Mouse (Mus musculus): ENCODE results near the gene Dlst.

Dlst gene

GRCm38 (mm10) chr12:85110698-85111592, at the start of gene Dlst, which contains the start of gene Prox2:
TSS of gene Dlst (plus strand) at chr12:85110833.
TSS of gene Prox2 (minus strand) at chr12:85110759.
- peak; percentile 88 for DNase-seq

DNA sequence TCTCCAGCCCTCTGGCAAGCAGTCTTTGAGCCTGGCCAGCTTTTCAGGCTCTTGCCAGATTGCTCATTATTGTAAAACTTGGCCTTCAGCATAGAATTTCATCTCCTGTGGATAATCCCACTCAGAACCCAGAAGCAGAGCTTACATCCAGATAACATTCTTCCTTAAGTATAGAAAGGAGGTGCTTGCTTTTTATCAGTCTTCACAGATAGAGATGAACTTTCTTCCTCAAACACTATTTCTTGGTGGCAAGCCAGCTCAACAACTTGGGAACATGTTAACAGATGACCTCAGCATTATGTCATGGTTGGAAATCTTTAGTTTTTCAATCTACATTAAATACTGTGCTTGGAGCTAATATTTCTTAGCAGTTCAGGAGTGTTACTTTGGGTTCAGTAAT, 39.6 kb upstream of the Dlst start:
- no peak for DNase-seq

DNA sequence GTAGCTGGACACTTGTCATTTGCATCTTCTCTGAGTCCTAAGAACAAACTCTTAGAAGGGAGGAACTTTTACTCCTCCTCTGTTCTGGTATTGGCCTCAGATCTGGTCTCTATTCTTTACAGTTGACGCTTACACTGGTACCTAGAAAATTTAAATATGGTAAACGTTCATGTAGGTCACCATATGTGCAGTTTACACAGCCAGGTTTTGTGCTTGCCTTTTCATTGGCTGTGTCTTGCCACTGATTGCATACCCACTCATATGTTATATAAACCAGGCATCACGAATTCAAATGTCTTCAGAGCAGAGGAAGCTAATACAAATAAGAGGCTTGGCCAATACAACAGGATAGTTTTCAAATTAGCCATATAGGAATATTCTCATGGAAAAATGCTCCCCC, 33.5 kb upstream of the Dlst start:
- DNase-seq = peak; percentile 33

- no peak for DNase-seq
Measured at GRCm38 (mm10) chr12:85084257-85084656, 26.4 kb upstream of the Dlst start.

DNA sequence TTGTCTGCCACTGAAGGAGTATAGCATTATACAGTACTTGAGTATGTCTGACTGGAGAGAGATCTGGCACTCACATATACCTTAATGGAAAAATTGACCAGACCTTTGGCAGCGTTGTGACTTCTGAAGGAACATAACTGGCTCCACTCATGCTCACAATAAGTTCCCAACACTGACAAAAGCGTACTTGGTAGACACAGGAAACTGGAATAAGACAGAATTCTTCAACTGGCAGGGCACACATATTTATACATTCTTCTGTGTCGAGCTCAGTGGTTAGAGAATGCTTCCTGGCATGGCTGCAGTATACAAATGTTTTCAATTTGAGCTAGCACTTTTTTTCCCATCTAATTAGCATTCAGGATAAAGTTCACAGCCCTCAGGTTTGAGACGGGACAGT, 25.7 kb upstream of the Dlst start:
- DNase-seq = no peak

- no peak for DNase-seq
Measured at GRCm38 (mm10) chr12:85087845-85088244, 22.8 kb upstream of the Dlst start.

DNA sequence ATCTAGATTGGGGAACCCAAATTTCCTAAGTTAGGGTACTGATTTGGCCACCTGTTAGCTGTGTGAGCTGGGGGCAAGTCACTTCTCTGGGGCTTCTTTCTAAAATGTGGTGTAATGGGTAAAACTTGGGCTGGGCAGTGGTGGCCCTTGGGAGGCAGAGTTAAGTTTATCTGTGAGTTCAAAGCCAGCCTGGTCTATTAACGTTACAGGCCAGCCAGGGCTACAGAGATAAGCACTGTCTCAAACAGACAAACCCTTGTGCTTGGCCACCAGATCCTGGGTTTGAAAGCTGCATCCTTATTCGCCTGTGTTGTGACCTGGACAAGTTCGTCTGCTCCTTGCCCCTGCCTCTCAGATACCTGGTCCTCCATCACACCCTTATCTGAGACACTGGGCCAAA, 19.4 kb upstream of the Dlst start:
- DNase-seq = no peak

GRCm38 (mm10) chr12:85092214-85092613, 18.4 kb upstream of the Dlst start:
- peak; percentile 64 for DNase-seq

GRCm38 (mm10) chr12:85094010-85094409, 16.6 kb upstream of the Dlst start:
- no peak for DNase-seq

- no peak for DNase-seq
Measured at GRCm38 (mm10) chr12:85094706-85095105, 15.9 kb upstream of the Dlst start.

DNA sequence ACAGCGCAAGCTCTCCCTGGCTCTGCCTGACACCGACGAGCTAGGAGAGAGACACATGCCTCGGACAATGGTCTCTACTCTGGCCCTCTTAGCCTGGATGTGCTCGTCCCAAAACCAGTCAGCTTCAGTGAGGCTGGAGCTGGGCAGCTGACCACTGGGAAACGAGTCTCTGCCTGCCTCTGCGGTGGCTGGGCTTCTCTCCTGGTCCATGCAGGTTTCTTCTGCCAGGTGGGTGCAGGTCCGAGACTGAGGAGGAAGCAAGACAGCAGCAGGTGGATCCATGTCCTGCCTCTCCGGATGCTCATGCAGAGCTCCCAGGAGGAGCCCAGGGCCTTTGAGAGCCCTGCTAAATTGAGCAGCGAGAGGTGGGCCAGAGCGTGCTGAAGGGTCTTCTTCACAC, 15.5 kb upstream of the Dlst start:
- DNase-seq = no peak

GRCm38 (mm10) chr12:85095859-85096258, 14.8 kb upstream of the Dlst start:
- no peak for DNase-seq

GRCm38 (mm10) chr12:85101001-85101400, 9.6 kb upstream of the Dlst start:
- DNase-seq = no peak

DNA sequence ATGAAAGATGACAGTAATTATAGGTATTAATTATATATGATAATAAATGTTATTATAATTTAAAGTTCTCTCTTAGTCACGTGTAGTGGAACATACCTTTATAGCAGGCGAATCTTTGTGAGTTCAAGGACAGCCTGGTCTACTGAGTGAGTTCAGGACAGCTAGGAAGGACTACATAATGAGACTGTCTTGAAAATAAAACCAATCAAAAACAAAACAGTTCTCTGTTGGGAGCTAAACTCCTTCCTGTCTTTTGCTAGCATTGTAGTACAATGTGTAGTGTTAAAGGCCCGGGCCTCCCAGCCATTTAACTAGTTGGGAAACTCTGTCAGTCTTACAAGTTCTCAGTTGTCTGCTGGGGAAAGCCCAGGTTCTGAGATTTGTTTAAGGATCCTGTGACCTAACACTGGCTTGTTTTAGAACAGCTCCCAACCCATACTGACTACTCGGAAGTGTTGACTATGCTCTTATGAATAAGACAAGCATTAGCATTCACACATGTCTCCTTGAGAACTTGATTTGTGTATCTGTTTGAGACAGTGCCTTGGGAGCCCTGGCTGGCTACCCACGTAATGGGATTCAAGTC, 9.0 kb upstream of the Dlst start:
- DNase-seq = no peak

DNA sequence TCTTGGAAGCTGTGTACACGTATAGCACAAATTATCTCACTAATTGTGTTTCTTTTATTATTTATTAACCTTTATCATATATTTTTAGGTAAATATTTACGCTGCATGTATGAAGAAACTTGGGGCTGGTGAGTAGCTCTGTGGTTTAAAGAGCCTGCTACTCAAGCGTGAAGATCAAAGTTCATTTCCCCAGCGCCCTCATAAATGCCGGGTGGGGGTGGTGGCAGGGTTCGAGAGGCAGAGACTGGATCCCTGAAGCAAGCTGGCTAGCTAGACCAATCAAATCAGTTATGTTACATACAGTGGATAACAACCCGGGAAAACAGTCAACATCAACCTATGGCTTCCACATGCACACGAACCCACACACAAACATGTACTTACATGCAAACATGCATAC, 7.5 kb upstream of the Dlst start:
- no peak for DNase-seq

- DNase-seq = no peak
Measured at GRCm38 (mm10) chr12:85104789-85105188, 5.8 kb upstream of the Dlst start.

DNA sequence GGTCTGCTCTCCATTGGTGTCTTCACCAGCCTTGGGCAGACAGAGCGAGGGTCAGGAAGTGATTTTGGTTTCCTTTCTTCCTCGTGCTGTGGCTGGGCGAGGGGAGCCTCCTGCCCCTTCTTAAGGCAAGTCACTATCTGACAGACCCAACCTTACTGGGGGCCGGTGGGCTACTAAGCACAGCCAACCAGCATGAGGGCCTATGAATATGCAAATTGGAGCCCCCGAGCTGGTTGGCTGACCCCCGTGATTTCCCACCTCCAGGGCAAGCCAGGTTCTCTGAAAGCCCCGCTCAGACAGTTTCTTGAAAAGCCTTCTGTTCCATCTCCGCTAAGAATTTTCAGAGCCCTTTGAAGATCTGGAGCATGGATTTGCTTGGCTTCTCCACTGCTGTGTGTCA, 4.3 kb upstream of the Dlst start:
- no peak for DNase-seq

- no peak for DNase-seq
Measured at GRCm38 (mm10) chr12:85108643-85109042, 2.0 kb upstream of the Dlst start.

GRCm38 (mm10) chr12:85109426-85109825, 1.2 kb upstream of the Dlst start:
- no peak for DNase-seq

DNA sequence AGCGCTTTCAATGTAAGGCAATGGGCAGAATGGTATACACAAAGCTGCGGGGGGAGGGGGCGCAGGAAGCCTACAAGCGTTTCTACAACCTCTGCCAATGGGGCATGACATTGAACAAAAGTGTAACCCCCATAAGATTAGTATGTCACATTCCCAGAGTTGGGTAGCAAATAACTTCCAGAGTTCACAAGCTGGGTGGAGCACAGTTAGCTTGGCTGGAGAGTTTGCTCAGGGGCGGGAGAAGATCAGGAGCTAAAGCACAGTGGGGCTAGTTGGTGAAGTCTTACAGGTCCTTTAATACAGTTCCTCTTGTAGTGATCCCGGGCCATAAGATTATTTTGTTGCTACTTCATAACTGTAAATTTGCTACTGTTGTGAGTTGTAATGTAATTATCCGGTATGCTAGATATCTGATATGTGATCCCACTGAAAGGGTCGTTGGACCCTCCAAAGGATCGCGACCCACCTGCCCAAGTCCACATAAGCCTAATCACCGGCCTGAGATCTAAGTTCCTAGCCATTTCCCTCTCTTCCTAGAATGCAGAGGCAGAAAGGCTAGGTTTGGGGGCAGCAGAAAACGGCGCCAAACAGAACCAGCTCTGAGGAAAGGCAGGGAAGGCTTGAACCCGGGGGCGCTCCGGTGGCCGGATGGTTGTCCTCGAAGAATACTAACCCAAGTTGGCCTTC, 479 bp upstream of the Dlst start:
- DNase-seq = peak; percentile 34

- no peak for DNase-seq
Measured at GRCm38 (mm10) chr12:85112550-85113251, 2.1 kb downstream of the Dlst start.

DNA sequence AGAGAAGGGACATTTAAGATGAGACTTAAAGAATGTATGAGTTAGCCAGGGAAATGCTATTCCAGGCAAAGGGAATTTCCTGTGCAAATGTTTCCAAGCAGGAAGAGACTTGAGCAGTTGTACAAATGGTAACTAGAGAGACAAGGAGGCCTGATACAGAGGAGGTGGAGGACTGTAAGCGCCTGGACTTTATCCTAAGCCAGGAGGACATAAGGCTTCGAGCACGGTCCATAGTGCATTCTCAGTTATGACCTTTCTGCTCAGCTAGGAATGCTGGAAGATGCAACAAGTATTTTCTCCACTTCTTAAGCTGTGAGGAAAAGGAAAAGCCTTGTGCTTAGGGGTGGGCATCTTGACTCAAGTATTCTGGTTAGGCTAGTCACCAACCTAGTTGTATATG, 2.7 kb downstream of the Dlst start:
- no peak for DNase-seq

GRCm38 (mm10) chr12:85113917-85114316, 3.3 kb downstream of the Dlst start:
- no peak for DNase-seq

Data from cerebellum, adult 9-10 months (tissue).